Mouse (Mus musculus): ENCODE results near the gene Il1r2. TPM values are rescaled to one million over a fixed set of nuclear protein-coding genes. Genes with fewer than 3 reads are reported as not detected.
A peak's percentile ranks its signal among the peaks of the same experiment; 100 is the strongest.

The Il1r2 gene
- polyA plus RNA-seq, 1 experiment = 0.38 TPM

DNA sequence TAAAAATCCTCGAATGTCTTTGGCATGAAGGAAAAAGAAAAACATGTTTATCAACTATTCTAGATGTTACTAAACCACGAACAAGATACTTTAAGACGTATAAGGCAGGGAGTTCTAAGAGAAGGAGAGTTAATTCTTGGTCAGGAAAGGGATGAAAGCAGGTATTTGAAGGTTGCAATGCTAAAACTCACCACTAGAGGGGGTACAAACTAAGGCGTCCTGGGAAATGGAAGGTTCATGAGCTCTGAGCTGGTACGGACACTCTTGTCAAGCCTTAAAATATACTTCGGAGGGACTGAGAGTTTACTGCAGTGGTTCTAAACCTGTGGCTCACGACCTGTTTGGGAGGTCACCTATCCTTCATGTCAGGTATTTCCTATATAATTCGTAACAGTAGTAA, 41.4 kb downstream of the Il1r2 start:
- H3K4me3 ChIP-seq (ENCODE audit: insufficient read depth, low read length) = no peak overlapping the region
- no peaks in the 10 kb centered on the region for H3K4me1 ChIP-seq (ENCODE audit: control insufficient read depth, insufficient read depth, low read length)
- H3K27ac ChIP-seq (ENCODE audit: insufficient read depth, low read length) = no peak overlapping the region
- TF ChIP-seq CTCF (IDR thresholded peaks at IDR 0.05; ENCODE audit: extremely low read depth, insufficient read depth, low read length) = peak; percentile 59
- TF ChIP-seq POLR2A (IDR thresholded peaks at IDR 0.05; ENCODE audit: extremely low read depth, insufficient read depth, low read length) = no peak

DNA sequence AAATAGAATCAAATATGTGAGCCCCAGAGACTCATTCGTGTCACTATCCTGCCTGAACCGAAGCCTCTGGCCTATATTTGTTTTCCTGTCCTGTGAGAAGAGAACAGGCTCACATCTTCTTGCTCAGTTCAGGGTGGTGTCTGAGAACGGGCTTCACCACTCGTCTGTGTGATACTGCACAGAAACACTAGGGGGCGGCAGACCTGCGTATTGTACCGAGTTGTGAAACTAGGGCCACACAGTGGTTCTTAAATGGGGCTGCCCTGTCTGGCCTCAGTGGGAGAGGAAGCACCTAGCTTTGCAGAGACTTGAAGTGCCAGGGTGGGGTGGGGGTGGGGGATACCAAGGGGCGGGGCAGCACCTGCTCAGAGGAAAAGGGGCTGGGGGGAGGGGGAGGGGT, 42.5 kb downstream of the Il1r2 start:
- no peak overlapping the region for H3K27ac ChIP-seq (ENCODE audit: insufficient read depth, low read length)
- no peak for TF ChIP-seq POLR2A (IDR thresholded peaks at IDR 0.05; ENCODE audit: extremely low read depth, insufficient read depth, low read length)
- peak; percentile 88 for TF ChIP-seq CTCF (IDR thresholded peaks at IDR 0.05; ENCODE audit: extremely low read depth, insufficient read depth, low read length)
- H3K4me3 ChIP-seq (ENCODE audit: insufficient read depth, low read length) = no peak overlapping the region
- no peaks in the 10 kb centered on the region for H3K4me1 ChIP-seq (ENCODE audit: control insufficient read depth, insufficient read depth, low read length)

DNA sequence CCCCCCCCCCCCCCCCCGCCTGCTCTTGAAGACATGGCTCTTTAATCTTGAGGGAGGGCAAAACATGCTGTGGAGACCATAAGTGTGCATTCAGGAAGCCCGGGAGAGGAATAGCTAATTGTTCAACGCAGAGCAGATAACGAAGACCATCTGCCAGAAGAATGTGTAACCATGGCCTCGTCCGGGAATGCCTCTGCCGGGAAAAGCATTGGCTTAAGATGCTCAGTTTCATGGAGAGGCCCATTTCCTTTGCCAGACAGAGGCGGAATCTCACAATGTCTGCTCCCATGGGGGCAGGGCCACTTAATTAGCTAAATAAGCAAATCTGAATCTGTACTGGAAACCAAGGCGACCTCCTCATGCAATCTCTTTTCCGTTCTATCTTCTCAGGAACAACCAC, 43.7 kb downstream of the Il1r2 start:
- H3K27ac ChIP-seq (ENCODE audit: insufficient read depth, low read length) = no peak overlapping the region
- H3K4me1 ChIP-seq (ENCODE audit: control insufficient read depth, insufficient read depth, low read length) = no peaks in the 10 kb centered on the region
- TF ChIP-seq POLR2A (IDR thresholded peaks at IDR 0.05; ENCODE audit: extremely low read depth, insufficient read depth, low read length) = no peak
- TF ChIP-seq CTCF (IDR thresholded peaks at IDR 0.05; ENCODE audit: extremely low read depth, insufficient read depth, low read length) = no peak
- no peak overlapping the region for H3K4me3 ChIP-seq (ENCODE audit: insufficient read depth, low read length)

GRCm38 (mm10) chr1:40124237-40124636, 50.4 kb downstream of the Il1r2 start:
- Histone ChIP-seq H3K4me3 (ENCODE audit: insufficient read depth, low read length) (no peak overlapping the region), H3K4me1 (ENCODE audit: control insufficient read depth, insufficient read depth, low read length) (no peaks in the 10 kb centered on the region), H3K27ac (ENCODE audit: insufficient read depth, low read length) (no peak overlapping the region)
- TF ChIP-seq POLR2A (IDR thresholded peaks at IDR 0.05; ENCODE audit: extremely low read depth, insufficient read depth, low read length) (no peak), CTCF (IDR thresholded peaks at IDR 0.05; ENCODE audit: extremely low read depth, insufficient read depth, low read length) (no peak)

DNA sequence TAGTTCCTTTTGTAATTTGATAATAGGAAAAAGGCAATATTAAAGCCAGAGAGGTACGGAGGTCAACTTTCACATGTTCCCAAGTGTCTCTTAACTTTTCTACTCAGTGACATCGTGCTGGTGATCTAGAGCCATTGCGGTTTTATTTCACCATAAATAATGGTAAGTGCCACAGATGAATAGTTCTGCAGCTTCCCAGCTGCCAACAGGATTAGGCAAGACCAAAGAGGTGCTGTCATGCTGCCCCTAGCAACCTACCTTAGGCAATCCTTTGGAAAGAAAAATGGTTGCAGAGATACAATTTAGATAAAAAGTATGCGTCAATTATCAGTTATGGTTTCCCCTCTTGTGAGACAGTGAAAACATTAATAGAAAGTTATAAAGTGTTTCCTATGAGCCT, 54.6 kb downstream of the Il1r2 start:
- Histone ChIP-seq H3K27ac (ENCODE audit: insufficient read depth, low read length) (no peak overlapping the region), H3K4me1 (ENCODE audit: control insufficient read depth, insufficient read depth, low read length) (no peaks in the 10 kb centered on the region), H3K4me3 (ENCODE audit: insufficient read depth, low read length) (no peak overlapping the region)
- TF ChIP-seq CTCF (IDR thresholded peaks at IDR 0.05; ENCODE audit: extremely low read depth, insufficient read depth, low read length) (no peak), POLR2A (IDR thresholded peaks at IDR 0.05; ENCODE audit: extremely low read depth, insufficient read depth, low read length) (no peak)

DNA sequence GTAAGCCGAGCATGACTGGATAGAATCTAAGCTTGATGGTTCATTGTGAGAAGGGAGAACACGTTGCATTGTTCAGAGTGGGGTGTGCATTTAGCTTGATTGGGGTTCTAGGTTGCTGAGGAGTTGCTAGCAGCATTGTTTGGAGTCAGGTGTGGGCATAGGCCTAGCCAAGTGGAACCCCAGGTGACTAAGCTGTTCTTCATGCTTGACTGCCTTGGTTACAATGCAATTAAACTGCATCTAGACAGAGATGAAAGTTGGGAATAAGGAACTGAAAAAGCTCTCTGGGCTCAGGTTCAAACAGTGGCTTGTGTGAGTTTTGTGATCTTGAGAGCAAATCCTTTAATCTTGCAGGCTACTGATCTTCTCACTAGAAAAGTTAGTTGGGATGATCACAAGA, 55.4 kb downstream of the Il1r2 start:
- Histone ChIP-seq H3K4me3 (ENCODE audit: insufficient read depth, low read length) (no peak overlapping the region), H3K27ac (ENCODE audit: insufficient read depth, low read length) (no peak overlapping the region), H3K4me1 (ENCODE audit: control insufficient read depth, insufficient read depth, low read length) (no peaks in the 10 kb centered on the region)
- TF ChIP-seq CTCF (IDR thresholded peaks at IDR 0.05; ENCODE audit: extremely low read depth, insufficient read depth, low read length) = no peak
- no peak for TF ChIP-seq POLR2A (IDR thresholded peaks at IDR 0.05; ENCODE audit: extremely low read depth, insufficient read depth, low read length)

DNA sequence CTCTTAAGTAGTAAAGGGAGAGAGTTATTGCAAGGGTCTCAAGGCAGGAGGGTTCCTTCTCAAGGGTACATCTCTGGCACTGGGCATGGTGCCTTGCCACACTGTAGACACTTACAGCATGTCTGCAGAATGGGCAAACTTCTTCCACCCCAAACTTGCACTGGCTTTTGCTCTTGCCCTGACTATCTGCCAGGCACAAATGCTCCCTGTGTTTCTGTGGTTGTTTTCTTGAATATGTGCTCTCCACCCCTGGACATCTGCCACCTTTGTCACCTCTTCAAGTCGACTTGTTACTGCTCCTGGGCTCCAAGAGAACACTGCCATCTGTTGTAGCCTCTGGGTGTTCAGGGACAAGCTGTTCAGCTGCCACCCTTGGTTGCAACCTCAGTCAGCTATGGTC, 57.8 kb downstream of the Il1r2 start:
- Histone ChIP-seq H3K4me3 (ENCODE audit: insufficient read depth, low read length) (no peak overlapping the region), H3K4me1 (ENCODE audit: control insufficient read depth, insufficient read depth, low read length) (no peaks in the 10 kb centered on the region), H3K27ac (ENCODE audit: insufficient read depth, low read length) (no peak overlapping the region)
- no peak for TF ChIP-seq POLR2A (IDR thresholded peaks at IDR 0.05; ENCODE audit: extremely low read depth, insufficient read depth, low read length)
- TF ChIP-seq CTCF (IDR thresholded peaks at IDR 0.05; ENCODE audit: extremely low read depth, insufficient read depth, low read length) = no peak

- Histone ChIP-seq H3K27ac (ENCODE audit: insufficient read depth, low read length) (no peak overlapping the region), H3K4me3 (ENCODE audit: insufficient read depth, low read length) (no peak overlapping the region), H3K4me1 (ENCODE audit: control insufficient read depth, insufficient read depth, low read length) (no peaks in the 10 kb centered on the region)
- no peak for TF ChIP-seq POLR2A (IDR thresholded peaks at IDR 0.05; ENCODE audit: extremely low read depth, insufficient read depth, low read length)
- TF ChIP-seq CTCF (IDR thresholded peaks at IDR 0.05; ENCODE audit: extremely low read depth, insufficient read depth, low read length) = no peak
Observed at GRCm38 (mm10) chr1:40132721-40133120, 58.8 kb downstream of the Il1r2 start.

DNA sequence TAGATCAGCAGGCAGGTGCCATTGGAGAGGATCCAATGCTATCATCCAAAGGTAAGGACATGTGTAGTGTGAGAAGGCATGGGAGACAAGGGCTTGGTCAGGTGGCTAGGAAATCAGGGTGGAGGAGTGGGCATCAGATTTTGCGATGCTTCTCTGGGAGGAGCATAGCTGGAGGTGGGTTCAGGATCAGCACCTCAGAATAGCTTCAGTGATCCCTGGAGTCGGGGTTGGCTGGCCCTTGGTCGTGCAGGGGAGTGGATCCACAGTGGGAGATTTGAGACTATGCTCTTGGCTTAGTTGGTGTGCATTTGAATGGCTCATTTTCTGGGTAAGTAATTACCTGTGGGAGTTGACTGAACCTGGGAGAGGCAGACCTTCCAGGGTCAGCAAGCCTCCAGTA, 59.7 kb downstream of the Il1r2 start:
- Histone ChIP-seq H3K27ac (ENCODE audit: insufficient read depth, low read length) (no peak overlapping the region), H3K4me1 (ENCODE audit: control insufficient read depth, insufficient read depth, low read length) (no peaks in the 10 kb centered on the region), H3K4me3 (ENCODE audit: insufficient read depth, low read length) (no peak overlapping the region)
- TF ChIP-seq CTCF (IDR thresholded peaks at IDR 0.05; ENCODE audit: extremely low read depth, insufficient read depth, low read length) (no peak), POLR2A (IDR thresholded peaks at IDR 0.05; ENCODE audit: extremely low read depth, insufficient read depth, low read length) (no peak)

GRCm38 (mm10) chr1:40139798-40140532, 66.1 kb downstream of the Il1r2 start:
- H3K27ac ChIP-seq (ENCODE audit: insufficient read depth, low read length) = no peak overlapping the region
- TF ChIP-seq CTCF (IDR thresholded peaks at IDR 0.05; ENCODE audit: extremely low read depth, insufficient read depth, low read length) = no peak
- TF ChIP-seq POLR2A (IDR thresholded peaks at IDR 0.05; ENCODE audit: extremely low read depth, insufficient read depth, low read length) = no peak
- H3K4me1 ChIP-seq (ENCODE audit: control insufficient read depth, insufficient read depth, low read length) = 0 out of 2 replicates have a peak, but pooled peaks cover 1% of the 10 kb centered on the region
- no peak overlapping the region for H3K4me3 ChIP-seq (ENCODE audit: insufficient read depth, low read length)

Data from cortical plate, adult 2 months (tissue).